Mouse (Mus musculus): ENCODE measurements around the gene Amer2. TPM values are rescaled to one million over a fixed set of nuclear protein-coding genes. Genes with fewer than 3 reads are reported as not detected.

The Amer2 gene
- polyA plus RNA-seq, 1 experiment from 2014 or later = 0.64 TPM

GRCm38 (mm10) chr14:60369667-60370315 is 3.3 kb upstream of the Amer2 start:
- no peaks in the 10 kb centered on the region for H3K4me1 ChIP-seq (ENCODE audit: control insufficient read depth, insufficient read depth, low read length)
- no peaks in the 10 kb centered on the region for H3K27me3 ChIP-seq (replicated peaks; ENCODE audit: control insufficient read depth, insufficient read depth, low read length)
- no peaks in the 10 kb centered on the region for H3K9me3 ChIP-seq (ENCODE audit: control insufficient read depth, low read length)
- ATAC-seq = no peak
- no peak overlapping the region for H3K4me3 ChIP-seq (ENCODE audit: low read length)
- no peaks in the 10 kb centered on the region for H3K36me3 ChIP-seq (ENCODE audit: control insufficient read depth, insufficient read depth, low read length)
- WGBS = 59% methylated on average over 5 of the region's 5 CpGs
- H3K4me2 ChIP-seq (ENCODE audit: low read depth, low read length) = no peak overlapping the region
- no peak overlapping the region for H3K27ac ChIP-seq (ENCODE audit: low read length)
- no peak overlapping the region for H3K9ac ChIP-seq (ENCODE audit: low read depth, low read length)

GRCm38 (mm10) chr14:60377107-60377506 is 4.0 kb downstream of the Amer2 start:
- H3K4me1 ChIP-seq (ENCODE audit: control insufficient read depth, insufficient read depth, low read length) = 0 out of 2 replicates have a peak, but pooled peaks cover 2% of the 10 kb centered on the region
- no peaks in the 10 kb centered on the region for H3K9me3 ChIP-seq (ENCODE audit: control insufficient read depth, low read length)
- H3K9ac ChIP-seq (ENCODE audit: low read depth, low read length) = no peak overlapping the region
- no peak overlapping the region for H3K27ac ChIP-seq (ENCODE audit: low read length)
- no peaks in the 10 kb centered on the region for H3K36me3 ChIP-seq (ENCODE audit: control insufficient read depth, insufficient read depth, low read length)
- H3K4me2 ChIP-seq (ENCODE audit: low read depth, low read length) = no peak overlapping the region
- no peak overlapping the region for H3K4me3 ChIP-seq (ENCODE audit: low read length)
- peaks cover 8% of the 10 kb centered on the region for H3K27me3 ChIP-seq (replicated peaks; ENCODE audit: control insufficient read depth, insufficient read depth, low read length)
- ATAC-seq = no peak
- WGBS = 83% methylated on average over 2 of the region's 2 CpGs

- H3K27ac ChIP-seq (ENCODE audit: low read length) = no peak overlapping the region
- 53% methylated on average over 10 of the region's 10 CpGs for WGBS
- H3K27me3 ChIP-seq (replicated peaks; ENCODE audit: control insufficient read depth, insufficient read depth, low read length) = peaks cover 8% of the 10 kb centered on the region
- H3K4me1 ChIP-seq (ENCODE audit: control insufficient read depth, insufficient read depth, low read length) = 0 out of 2 replicates have a peak, but pooled peaks cover 2% of the 10 kb centered on the region
- no peak for ATAC-seq
- no peaks in the 10 kb centered on the region for H3K9me3 ChIP-seq (ENCODE audit: control insufficient read depth, low read length)
- peak overlapping the region; percentile 57 for H3K4me3 ChIP-seq (ENCODE audit: low read length)
- no peaks in the 10 kb centered on the region for H3K36me3 ChIP-seq (ENCODE audit: control insufficient read depth, insufficient read depth, low read length)
- H3K9ac ChIP-seq (ENCODE audit: low read depth, low read length) = 0 out of 2 replicates have a peak overlapping the region, but pooled peaks have one; percentile 62
- H3K4me2 ChIP-seq (ENCODE audit: low read depth, low read length) = peak overlapping the region; percentile 98
Measured at GRCm38 (mm10) chr14:60377546-60377945, 4.5 kb downstream of the Amer2 start.

GRCm38 (mm10) chr14:60378057-60378565 is 5.1 kb downstream of the Amer2 start:
- peak overlapping the region; percentile 62 for H3K9ac ChIP-seq (ENCODE audit: low read depth, low read length)
- WGBS = under 1% methylated on average over 53 of the region's 53 CpGs
- no peaks in the 10 kb centered on the region for H3K36me3 ChIP-seq (ENCODE audit: control insufficient read depth, insufficient read depth, low read length)
- H3K4me3 ChIP-seq (ENCODE audit: low read length) = peak overlapping the region; percentile 57
- ATAC-seq = peak; percentile 65
- no peaks in the 10 kb centered on the region for H3K9me3 ChIP-seq (ENCODE audit: control insufficient read depth, low read length)
- no peak overlapping the region for H3K27ac ChIP-seq (ENCODE audit: low read length)
- H3K4me1 ChIP-seq (ENCODE audit: control insufficient read depth, insufficient read depth, low read length) = 0 out of 2 replicates have a peak, but pooled peaks cover 2% of the 10 kb centered on the region
- H3K4me2 ChIP-seq (ENCODE audit: low read depth, low read length) = peak overlapping the region; percentile 98
- peaks cover 8% of the 10 kb centered on the region for H3K27me3 ChIP-seq (replicated peaks; ENCODE audit: control insufficient read depth, insufficient read depth, low read length)

- no peaks in the 10 kb centered on the region for H3K9me3 ChIP-seq (ENCODE audit: control insufficient read depth, low read length)
- ATAC-seq = peak; percentile 70
- H3K36me3 ChIP-seq (ENCODE audit: control insufficient read depth, insufficient read depth, low read length) = no peaks in the 10 kb centered on the region
- 0 out of 2 replicates have a peak, but pooled peaks cover 2% of the 10 kb centered on the region for H3K4me1 ChIP-seq (ENCODE audit: control insufficient read depth, insufficient read depth, low read length)
- WGBS = under 1% methylated on average over 63 of the region's 77 CpGs
- peak overlapping the region; percentile 57 for H3K4me3 ChIP-seq (ENCODE audit: low read length)
- H3K27ac ChIP-seq (ENCODE audit: low read length) = no peak overlapping the region
- peak overlapping the region; percentile 98 for H3K4me2 ChIP-seq (ENCODE audit: low read depth, low read length)
- peaks cover 8% of the 10 kb centered on the region for H3K27me3 ChIP-seq (replicated peaks; ENCODE audit: control insufficient read depth, insufficient read depth, low read length)
- peak overlapping the region; percentile 62 for H3K9ac ChIP-seq (ENCODE audit: low read depth, low read length)
Measured at GRCm38 (mm10) chr14:60378566-60379322, 5.7 kb downstream of the Amer2 start.

GRCm38 (mm10) chr14:60379323-60379957 is 6.4 kb downstream of the Amer2 start:
- Histone ChIP-seq H3K9ac (ENCODE audit: low read depth, low read length) (peak overlapping the region; percentile 62), H3K9me3 (ENCODE audit: control insufficient read depth, low read length) (no peaks in the 10 kb centered on the region), H3K27ac (ENCODE audit: low read length) (no peak overlapping the region), H3K36me3 (ENCODE audit: control insufficient read depth, insufficient read depth, low read length) (no peaks in the 10 kb centered on the region), H3K4me1 (ENCODE audit: control insufficient read depth, insufficient read depth, low read length) (0 out of 2 replicates have a peak, but pooled peaks cover 2% of the 10 kb centered on the region), H3K4me2 (ENCODE audit: low read depth, low read length) (peak overlapping the region; percentile 98), H3K4me3 (ENCODE audit: low read length) (peak overlapping the region; percentile 57), H3K27me3 (replicated peaks; ENCODE audit: control insufficient read depth, insufficient read depth, low read length) (peaks cover 8% of the 10 kb centered on the region)
- ATAC-seq = peak; percentile 15; the same call in 1 of the 2 replicates
- 52% methylated on average over 20 of the region's 20 CpGs for WGBS

- 87% methylated on average over 8 of the region's 8 CpGs for whole genome bisulfite sequencing
- H3K36me3 ChIP-seq (ENCODE audit: control insufficient read depth, insufficient read depth, low read length) = no peaks in the 10 kb centered on the region
- ATAC-seq = no peak
Measured at GRCm38 (mm10) chr14:60379958-60380330, 6.9 kb downstream of the Amer2 start.

GRCm38 (mm10) chr14:60381671-60382070 is 8.6 kb downstream of the Amer2 start:
- peaks cover 8% of the 10 kb centered on the region for H3K4me1 ChIP-seq (ENCODE audit: control insufficient read depth, insufficient read depth, low read length)
- peaks cover 8% of the 10 kb centered on the region for H3K27me3 ChIP-seq (replicated peaks; ENCODE audit: control insufficient read depth, insufficient read depth, low read length)
- H3K27ac ChIP-seq (ENCODE audit: low read length) = no peak overlapping the region
- H3K36me3 ChIP-seq (ENCODE audit: control insufficient read depth, insufficient read depth, low read length) = no peaks in the 10 kb centered on the region
- ATAC-seq = no peak
- H3K4me2 ChIP-seq (ENCODE audit: low read depth, low read length) = no peak overlapping the region
- H3K9me3 ChIP-seq (ENCODE audit: control insufficient read depth, low read length) = no peaks in the 10 kb centered on the region
- WGBS = 74% methylated on average over 4 of the region's 4 CpGs
- no peak overlapping the region for H3K4me3 ChIP-seq (ENCODE audit: low read length)
- H3K9ac ChIP-seq (ENCODE audit: low read depth, low read length) = no peak overlapping the region

More at GRCm38 (mm10) chr14:60379958-60380330, 6.9 kb downstream of the Amer2 start:
- H3K9me3 ChIP-seq (ENCODE audit: control insufficient read depth, low read length) = no peaks in the 10 kb centered on the region
- H3K4me2 ChIP-seq (ENCODE audit: low read depth, low read length) = no peak overlapping the region
- no peak overlapping the region for H3K4me3 ChIP-seq (ENCODE audit: low read length)
- peaks cover 8% of the 10 kb centered on the region for H3K27me3 ChIP-seq (replicated peaks; ENCODE audit: control insufficient read depth, insufficient read depth, low read length)
- H3K4me1 ChIP-seq (ENCODE audit: control insufficient read depth, insufficient read depth, low read length) = 0 out of 2 replicates have a peak, but pooled peaks cover 2% of the 10 kb centered on the region
- H3K27ac ChIP-seq (ENCODE audit: low read length) = no peak overlapping the region
- H3K9ac ChIP-seq (ENCODE audit: low read depth, low read length) = no peak overlapping the region

- Histone ChIP-seq H3K9me3 (ENCODE audit: control insufficient read depth, low read length) (no peaks in the 10 kb centered on the region), H3K27ac (ENCODE audit: low read length) (no peak overlapping the region), H3K4me2 (ENCODE audit: low read depth, low read length) (no peak overlapping the region), H3K27me3 (replicated peaks; ENCODE audit: control insufficient read depth, insufficient read depth, low read length) (peaks cover 8% of the 10 kb centered on the region), H3K9ac (ENCODE audit: low read depth, low read length) (no peak overlapping the region), H3K36me3 (ENCODE audit: control insufficient read depth, insufficient read depth, low read length) (no peaks in the 10 kb centered on the region), H3K4me3 (ENCODE audit: low read length) (no peak overlapping the region), H3K4me1 (ENCODE audit: control insufficient read depth, insufficient read depth, low read length) (peaks cover 11% of the 10 kb centered on the region)
- whole genome bisulfite sequencing = 73% methylated on average over 7 of the region's 7 CpGs
- ATAC-seq = no peak
Measured at GRCm38 (mm10) chr14:60383816-60384215, 10.8 kb downstream of the Amer2 start.
